Mouse (Mus musculus) midbrain, embryonic 11.5 days (tissue): ENCODE data around the gene Brwd1. TPM values are rescaled to one million over a fixed set of nuclear protein-coding genes. Genes with fewer than 3 reads are reported as not detected.
"Not testable (repeated sequence)": the region's sequence is repeated elsewhere in the genome, so short reads cannot be mapped to it uniquely, and the experiment has no call there.

Experiments
- ATAC-seq: fragments of 200-750 bp; cut with Nextera tagmentation; 2 replicates; pipeline ENCODE4 v1.8.0; 2017; ENCODE audit warnings: moderate TSS enrichment, moderate library complexity; ENCODE audit not compliant: low FRiP score
- DNase-seq: peaks from one replicate; pipeline ENCODE4 v3.0.0; 2015; ENCODE audit warnings: low spot score; ENCODE audit errors: missing footprints
- H3K27ac ChIP-seq: fragments of 300-500 bp; sonication (generic); 2 replicates; pipeline ENCODE4 v1.5.1; 2014; ENCODE audit warnings: low read depth, low read length
- H3K27me3 ChIP-seq: fragments of 300-500 bp; sonication (generic); 2 replicates; pipeline ENCODE4 v1.6.1; 2014; ENCODE audit warnings: mild to moderate bottlenecking, low read length, moderate library complexity, mixed read lengths; ENCODE audit not compliant: control insufficient read depth, insufficient read depth
- H3K36me3 ChIP-seq: fragments of 300-500 bp; sonication (generic); 2 replicates; pipeline ENCODE4 v1.6.1; 2014; ENCODE audit warnings: mild to moderate bottlenecking, low read length, moderate library complexity, mixed read lengths; ENCODE audit not compliant: control insufficient read depth, insufficient read depth
- H3K4me1 ChIP-seq: fragments of 300-500 bp; sonication (generic); 2 replicates; pipeline ENCODE4 v1.6.1; 2014; ENCODE audit warnings: low read length; ENCODE audit not compliant: control insufficient read depth, insufficient read depth
- H3K4me2 ChIP-seq: fragments of 300-500 bp; sonication (generic); 2 replicates; pipeline ENCODE4 v1.6.1; 2014; ENCODE audit warnings: mild to moderate bottlenecking, moderate library complexity
- H3K4me3 ChIP-seq: fragments of 300-500 bp; sonication (generic); 2 replicates; pipeline ENCODE4 v1.5.1; 2014; ENCODE audit warnings: low read depth, low read length
- H3K9ac ChIP-seq: fragments of 300-500 bp; sonication (generic); 2 replicates; pipeline ENCODE4 v1.6.1; 2014; ENCODE audit warnings: low read length
- H3K9me3 ChIP-seq: fragments of 300-500 bp; sonication (generic); 2 replicates; pipeline ENCODE4 v1.6.1; 2016; ENCODE audit warnings: low read length; ENCODE audit not compliant: control insufficient read depth
- WGBS: fragments of 180-500 bp; shearing (Covaris S2); extraction: QIAGEN DNeasy Blood & Tissue Kit; methylation state at CpG from one replicate; pipeline ENCODE4 v1.1.7; 2014; 5-methylcytosine and 5-hydroxymethylcytosine counted together
- polyA plus RNA-seq: library from polyadenylated mRNA; unstranded; fragments of >200 nt; fragmentation: Nextera tagmentation; extraction: Ambion mirVana; gene quantifications from 2 replicates; pipeline ENCODE4 v1.2.1, GENCODE M21; 2014

Brwd1 gene
- polyA plus RNA-seq, 1 experiment from 2014 or later = 192 TPM

DNA sequence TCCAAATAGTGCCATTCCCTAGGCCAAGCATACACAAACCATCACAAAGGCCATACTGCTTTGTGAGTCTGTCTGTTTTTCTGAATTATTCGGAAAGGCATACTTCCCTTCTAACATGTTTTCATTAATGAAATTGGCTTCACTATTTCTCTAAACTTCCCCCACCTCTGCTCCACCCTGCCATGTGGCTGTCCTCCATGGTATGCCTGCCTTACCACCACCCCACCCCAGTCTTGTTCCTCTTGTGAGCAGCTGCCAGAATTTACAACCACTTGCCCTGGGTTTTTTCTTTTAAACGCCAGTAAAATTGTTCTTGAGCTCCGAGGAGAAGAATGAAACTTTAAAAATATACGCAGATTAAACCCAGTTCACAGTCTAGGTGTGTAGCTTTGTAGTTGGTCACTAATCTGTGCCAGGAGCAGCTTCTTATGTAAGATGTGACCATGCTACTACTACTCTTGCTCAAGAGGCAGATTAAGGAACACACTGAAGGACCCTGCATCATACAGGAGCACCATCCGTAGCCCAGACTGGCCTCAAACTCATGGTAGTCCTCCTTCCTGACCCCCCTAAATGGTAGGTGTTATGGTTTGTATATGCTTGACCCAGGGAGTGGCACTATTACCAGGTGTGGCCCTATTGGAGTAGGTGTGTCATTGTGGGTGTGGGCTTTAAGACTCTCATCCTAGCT is 28.5 kb upstream of the Brwd1 start:
- WGBS = 87% methylated on average over 5 of the region's 5 CpGs
- H3K9ac ChIP-seq = no peak overlapping the region
- no peaks in the 10 kb centered on the region for H3K36me3 ChIP-seq
- no peak for ATAC-seq
- DNase-seq = no peak
- no peak overlapping the region for H3K4me2 ChIP-seq
- no peaks in the 10 kb centered on the region for H3K27me3 ChIP-seq
- H3K4me3 ChIP-seq = no peak overlapping the region
- no peaks in the 10 kb centered on the region for H3K4me1 ChIP-seq
- no peak overlapping the region for H3K27ac ChIP-seq
- H3K9me3 ChIP-seq = no peaks in the 10 kb centered on the region

DNA sequence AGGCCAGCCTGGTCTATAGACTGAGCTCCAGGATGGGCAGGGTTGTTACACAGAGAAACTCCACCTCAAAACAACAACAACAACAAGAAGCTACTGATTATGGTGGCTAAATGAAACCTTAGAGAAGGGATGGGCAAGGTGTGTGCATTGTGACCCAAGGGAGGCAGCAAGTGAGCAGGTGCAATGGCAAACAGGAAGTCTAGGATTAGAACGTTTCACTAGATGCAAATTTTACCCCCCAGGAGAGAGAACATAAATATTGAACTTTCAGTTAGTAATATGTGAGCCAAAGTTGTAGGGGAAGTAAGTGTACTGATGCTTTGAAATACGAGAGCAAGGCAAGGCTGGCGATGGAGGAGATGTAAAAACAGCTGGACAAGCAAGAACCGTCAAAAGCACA is 27.3 kb upstream of the Brwd1 start:
- WGBS = 72% methylated on average over 4 of the region's 4 CpGs
- Histone ChIP-seq H3K4me3 (no peak overlapping the region), H3K36me3 (no peaks in the 10 kb centered on the region), H3K27me3 (no peaks in the 10 kb centered on the region), H3K9me3 (no peaks in the 10 kb centered on the region), H3K4me1 (no peaks in the 10 kb centered on the region), H3K27ac (no peak overlapping the region), H3K4me2 (no peak overlapping the region), H3K9ac (no peak overlapping the region)
- ATAC-seq = no peak
- no peak for DNase-seq

DNA sequence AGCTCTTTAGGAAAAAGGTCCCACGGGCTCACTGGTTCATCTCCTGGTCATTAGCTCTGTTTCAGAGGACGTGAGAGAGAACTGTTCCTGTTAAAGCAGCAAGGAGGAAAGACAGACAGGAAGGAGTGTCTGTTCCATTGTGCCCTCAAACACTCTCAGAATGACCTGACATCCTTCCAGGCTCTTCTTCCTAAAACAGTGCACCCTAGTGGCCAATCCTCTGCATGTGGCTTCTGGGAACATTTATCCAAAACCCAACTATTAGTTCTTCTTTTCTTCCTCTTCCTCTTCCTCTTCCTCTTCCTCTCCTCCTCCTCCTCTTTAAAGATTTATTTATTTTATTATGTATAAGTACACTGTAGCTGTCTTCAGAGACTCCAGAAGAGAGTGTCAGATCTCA is 20.7 kb upstream of the Brwd1 start:
- Histone ChIP-seq H3K4me3 (no peak overlapping the region), H3K27ac (no peak overlapping the region), H3K27me3 (no peaks in the 10 kb centered on the region), H3K4me2 (no peak overlapping the region), H3K9me3 (no peaks in the 10 kb centered on the region), H3K4me1 (no peaks in the 10 kb centered on the region), H3K36me3 (no peaks in the 10 kb centered on the region), H3K9ac (no peak overlapping the region)
- DNase-seq (no peak), ATAC-seq (no peak)
- 48% methylated on average over 2 of the region's 2 CpGs for WGBS

DNA sequence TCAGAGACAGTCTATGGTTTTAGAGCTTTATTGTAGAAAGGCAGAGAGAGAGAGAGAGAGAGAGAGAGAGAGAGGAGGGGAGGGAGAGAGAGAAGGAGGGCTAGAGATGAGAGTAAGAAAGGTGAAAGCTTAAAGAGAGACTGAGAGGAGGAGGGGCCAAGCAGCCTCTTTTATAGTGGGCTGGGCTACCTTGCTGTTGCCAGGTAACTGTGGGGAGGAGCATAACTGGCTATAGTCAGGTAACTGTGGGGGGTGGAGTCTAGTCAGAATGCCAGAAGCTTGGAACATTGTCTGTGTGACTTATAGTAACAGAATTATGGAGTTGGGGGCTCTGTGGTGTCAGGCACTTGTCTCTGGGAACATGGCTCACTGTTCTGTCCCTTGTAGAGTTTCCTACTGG is 15.5 kb upstream of the Brwd1 start:
- not testable (repeated sequence) for H3K9me3 ChIP-seq, H3K27ac ChIP-seq, ATAC-seq, H3K4me2 ChIP-seq, H3K4me3 ChIP-seq, H3K4me1 ChIP-seq, H3K27me3 ChIP-seq, DNase-seq, H3K36me3 ChIP-seq, H3K9ac ChIP-seq

DNA sequence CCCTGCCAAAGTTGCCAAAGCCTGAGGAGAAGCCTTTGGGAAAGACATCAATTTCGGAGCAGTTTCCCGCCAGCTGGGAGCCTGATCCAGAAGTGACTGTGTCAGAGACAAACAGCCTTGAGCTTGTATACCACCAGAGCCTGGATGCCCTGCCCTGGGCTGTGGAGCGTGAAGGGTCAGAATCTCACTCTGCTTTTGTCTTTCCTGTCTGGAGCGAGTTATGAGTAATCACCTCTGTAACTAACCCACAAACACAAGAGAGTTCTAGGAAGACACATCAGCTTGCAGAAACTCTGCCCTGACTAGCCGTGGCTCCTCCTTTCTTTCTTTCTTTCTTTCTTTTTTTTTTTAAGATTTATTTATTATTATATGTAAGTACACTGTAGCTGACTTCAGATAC is 13.6 kb upstream of the Brwd1 start:
- no peak for ATAC-seq
- no peak overlapping the region for H3K4me3 ChIP-seq
- 84% methylated on average over 5 of the region's 5 CpGs for WGBS
- no peak overlapping the region for H3K27ac ChIP-seq
- no peaks in the 10 kb centered on the region for H3K4me1 ChIP-seq
- no peaks in the 10 kb centered on the region for H3K9me3 ChIP-seq
- no peaks in the 10 kb centered on the region for H3K36me3 ChIP-seq
- no peak overlapping the region for H3K9ac ChIP-seq
- no peak overlapping the region for H3K4me2 ChIP-seq
- no peaks in the 10 kb centered on the region for H3K27me3 ChIP-seq
- no peak for DNase-seq

DNA sequence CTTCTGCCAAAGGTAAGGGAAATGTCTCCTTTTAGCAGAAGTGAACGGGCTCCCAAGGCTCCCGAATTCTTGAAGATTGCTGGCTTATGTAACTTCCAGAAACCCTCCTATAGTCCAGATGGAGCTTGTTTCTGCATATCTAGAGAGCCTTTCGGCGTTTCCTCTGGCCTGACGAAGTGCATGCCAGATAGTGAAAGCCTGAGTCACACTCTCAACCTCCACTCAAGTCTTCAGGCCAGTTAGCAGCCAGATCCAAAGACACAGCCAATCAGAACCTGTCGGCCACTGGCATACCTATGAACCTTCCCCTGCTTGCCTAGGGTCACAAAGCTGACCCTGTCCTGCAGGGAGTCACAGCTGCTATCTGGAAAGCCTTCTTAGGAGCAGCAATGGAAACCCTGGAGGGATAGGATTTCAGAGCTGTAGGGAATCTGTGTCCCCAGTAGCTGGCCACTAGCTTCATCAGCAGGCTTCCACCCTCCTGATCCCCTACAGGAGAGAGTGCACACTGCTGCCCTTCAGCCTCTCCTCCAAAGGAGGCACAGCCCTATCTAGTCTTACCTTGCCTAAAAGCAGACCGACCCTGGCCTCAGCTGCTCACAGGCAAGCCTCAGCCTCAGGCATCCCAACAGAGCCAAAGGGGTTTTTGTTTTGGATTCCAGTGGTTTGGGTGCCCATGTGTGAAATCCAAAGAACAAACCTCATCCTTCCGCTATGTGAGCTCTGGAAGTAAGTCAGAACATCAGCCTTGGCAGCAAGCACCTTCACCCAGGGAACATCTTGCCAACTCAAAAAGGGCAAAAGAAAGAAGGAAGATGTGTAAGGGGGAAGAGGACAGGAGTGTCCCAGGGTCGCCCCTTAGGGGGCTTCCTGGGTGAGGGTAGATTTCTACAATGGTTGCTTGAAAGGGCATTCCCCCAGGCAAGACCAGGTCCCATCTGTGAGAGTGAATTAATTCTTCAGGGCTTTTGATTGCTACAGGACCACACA is 9.5 kb upstream of the Brwd1 start:
- H3K4me1 ChIP-seq = no peaks in the 10 kb centered on the region
- ATAC-seq (no peak), DNase-seq (no peak)
- H3K9ac ChIP-seq = no peak overlapping the region
- 66% methylated on average over 9 of the region's 9 CpGs for whole genome bisulfite sequencing
- H3K36me3 ChIP-seq = no peaks in the 10 kb centered on the region
- no peaks in the 10 kb centered on the region for H3K9me3 ChIP-seq
- no peak overlapping the region for H3K4me3 ChIP-seq
- no peaks in the 10 kb centered on the region for H3K27me3 ChIP-seq
- H3K4me2 ChIP-seq = no peak overlapping the region
- no peak overlapping the region for H3K27ac ChIP-seq

DNA sequence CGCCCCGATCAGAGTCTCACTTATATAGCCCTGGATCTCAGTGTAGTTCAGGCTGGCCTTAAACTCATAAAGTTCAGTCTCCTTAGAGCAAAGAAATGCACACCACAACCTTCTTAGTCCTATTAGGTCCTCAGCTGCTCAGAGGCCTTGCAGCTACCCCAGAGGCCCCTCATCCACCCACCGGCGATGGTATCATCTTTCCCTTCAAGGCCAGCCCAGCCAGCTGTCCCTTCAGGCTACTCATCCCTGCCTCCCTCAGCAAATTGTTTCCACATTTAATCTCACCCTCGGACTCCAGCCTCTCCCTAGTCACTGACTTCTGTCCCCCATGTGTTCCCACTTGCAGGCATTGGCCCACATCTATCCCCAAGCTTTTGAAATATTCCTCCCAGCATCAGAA is 5.8 kb upstream of the Brwd1 start:
- WGBS = 87% methylated on average over 5 of the region's 5 CpGs
- Histone ChIP-seq H3K9me3 (no peaks in the 10 kb centered on the region), H3K4me2 (no peak overlapping the region), H3K27ac (no peak overlapping the region), H3K9ac (no peak overlapping the region), H3K4me1 (peaks cover under 1% of the 10 kb centered on the region; the same call in 1 of the 2 replicates), H3K27me3 (no peaks in the 10 kb centered on the region), H3K4me3 (no peak overlapping the region), H3K36me3 (no peaks in the 10 kb centered on the region)
- DNase-seq (no peak), ATAC-seq (no peak)

DNA sequence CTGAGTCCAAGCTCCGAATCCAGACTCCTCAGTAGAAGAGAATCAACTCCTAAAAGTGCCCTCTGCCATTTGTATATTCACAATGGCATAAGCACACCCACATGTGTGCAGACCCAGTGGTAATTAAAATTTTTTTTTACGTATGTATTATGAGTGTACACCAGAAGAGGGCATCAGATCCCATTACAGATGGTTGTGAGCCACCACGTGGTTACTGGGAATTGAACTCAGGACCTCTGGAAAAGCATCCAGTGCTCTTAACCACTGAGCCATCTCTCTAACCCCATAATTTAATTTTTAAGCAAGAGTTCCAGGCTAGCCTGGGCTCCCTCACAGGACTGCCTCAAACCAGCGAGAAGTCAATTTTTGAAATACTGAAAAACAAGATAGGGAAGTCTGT is 5.1 kb upstream of the Brwd1 start:
- Histone ChIP-seq H3K4me2 (no peak overlapping the region), H3K4me3 (no peak overlapping the region), H3K27ac (no peak overlapping the region), H3K27me3 (no peaks in the 10 kb centered on the region), H3K36me3 (no peaks in the 10 kb centered on the region), H3K9me3 (no peaks in the 10 kb centered on the region), H3K4me1 (peaks cover 3% of the 10 kb centered on the region; the same call in 1 of the 2 replicates), H3K9ac (no peak overlapping the region)
- WGBS = 82% methylated on average over 4 of the region's 4 CpGs
- ATAC-seq = no peak
- no peak for DNase-seq

DNA sequence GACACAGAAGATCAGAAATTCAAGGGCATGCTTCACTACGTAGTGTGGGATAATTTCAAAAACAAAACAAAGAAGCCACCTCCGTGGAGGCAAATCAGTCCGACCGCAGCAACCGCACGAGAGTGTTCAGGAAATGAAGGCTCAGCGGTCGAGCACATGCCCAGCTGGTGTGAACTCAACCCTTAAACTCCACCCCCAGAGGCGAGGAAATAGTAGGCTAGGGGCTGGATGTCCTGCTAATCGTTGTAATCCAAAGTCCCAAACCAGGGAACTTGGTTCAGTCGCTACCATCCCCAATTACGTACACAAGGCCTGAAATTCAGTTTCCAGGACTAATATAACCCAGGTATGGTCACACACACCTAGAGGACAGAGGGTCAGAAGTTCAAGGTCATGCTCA is 4.7 kb upstream of the Brwd1 start:
- Histone ChIP-seq H3K27ac (no peak overlapping the region), H3K4me3 (no peak overlapping the region), H3K9me3 (no peaks in the 10 kb centered on the region), H3K27me3 (no peaks in the 10 kb centered on the region), H3K4me1 (peaks cover 3% of the 10 kb centered on the region; the same call in 1 of the 2 replicates), H3K9ac (no peak overlapping the region), H3K4me2 (no peak overlapping the region), H3K36me3 (no peaks in the 10 kb centered on the region)
- DNase-seq (no peak), ATAC-seq (no peak)
- 81% methylated on average over 12 of the region's 12 CpGs for WGBS
